Mouse (Mus musculus) left cerebral cortex, adult 2 months (tissue): ENCODE measurements around the gene Cdh1. TPM values are rescaled to one million over a fixed set of nuclear protein-coding genes. Genes with fewer than 3 reads are reported as not detected.

Experiments
- DNase-seq, 2 experiments: peaks; one replicate each; pipeline ENCODE4 v3.0.0; 2021 to 2022; ENCODE audit warnings: low spot score in 2 of 2, mixed read lengths in 1 of 2; ENCODE audit errors: extremely low spot score in 1 of 2
- H3K27ac ChIP-seq: fragments of 200-600 bp; 2 replicates; pipeline ENCODE4 v1.8.1; 2022
- H3K4me3 ChIP-seq: fragments of 200-600 bp; 2 replicates; pipeline ENCODE4 v1.8.1; 2022
- CTCF ChIP-seq: fragments of 200-600 bp; IDR thresholded peaks from 2 replicates; pipeline ENCODE4 v1.8.1; 2022; ENCODE audit warnings: antibody characterized with exemption, mild to moderate bottlenecking, moderate library complexity
- intact Hi-C: fragments of 180-260 bp; cut with DNase I; formaldehyde crosslinking; loops from one replicate; pipeline ENCODE4 v1.15.1; 2025
- total RNA-seq, 2 experiments: library from RNA; stranded (reverse); gene quantifications; 2 replicates each; pipeline ENCODE4 v1.2.3; 2021

The Cdh1 gene
- total RNA-seq, 2 experiments from 2014 or later: 1.3 to 2.2 TPM

- intact Hi-C loops: no loop called here
- DNase-seq: no peak
- no peak overlapping the region for H3K4me3 ChIP-seq
- TF ChIP-seq CTCF: peak; percentile 66
- no peak overlapping the region for H3K27ac ChIP-seq
Measured at GRCm38 (mm10) chr8:106687479-106687878, 84.3 kb downstream of the Cdh1 start.

GRCm38 (mm10) chr8:106697748-106698248, 94.6 kb downstream of the Cdh1 start:
- intact Hi-C loops: loop anchor here (5.0 kb wide), 2 partner anchors 190 to 305 kb away; no protein-coding TSS in a partner anchor
- no peak for TF ChIP-seq CTCF
- no peak for DNase-seq
- H3K4me3 ChIP-seq: no peak overlapping the region
- H3K27ac ChIP-seq: no peak overlapping the region

GRCm38 (mm10) chr8:106699588-106699987, 96.4 kb downstream of the Cdh1 start:
- DNase-seq: peak; percentile 44 to 76
- TF ChIP-seq CTCF: peak; percentile 76
- no peak overlapping the region for H3K4me3 ChIP-seq
- intact Hi-C loops: loop anchor here (5.0 kb wide), 2 partner anchors 188 to 303 kb away; no protein-coding TSS in a partner anchor
- H3K27ac ChIP-seq: no peak overlapping the region

GRCm38 (mm10) chr8:106700131-106700530, 97.0 kb downstream of the Cdh1 start:
- intact Hi-C loops: no loop called here
- no peak for TF ChIP-seq CTCF
- no peak overlapping the region for H3K27ac ChIP-seq
- no peak overlapping the region for H3K4me3 ChIP-seq
- no peak for DNase-seq

- Histone ChIP-seq H3K4me3 (no peak overlapping the region), H3K27ac (no peak overlapping the region)
- no peak for TF ChIP-seq CTCF
- intact Hi-C loops: no loop called here
- no peak for DNase-seq
Measured at GRCm38 (mm10) chr8:106701360-106701759, 98.2 kb downstream of the Cdh1 start.

- Histone ChIP-seq H3K4me3 (no peak overlapping the region), H3K27ac (no peak overlapping the region)
- no peak for TF ChIP-seq CTCF
- no peak for DNase-seq
- intact Hi-C loops: no loop called here
Measured at GRCm38 (mm10) chr8:106704199-106704900, 101.2 kb downstream of the Cdh1 start.

GRCm38 (mm10) chr8:106704901-106705321, 101.8 kb downstream of the Cdh1 start:
- no peak for TF ChIP-seq CTCF
- intact Hi-C loops: no loop called here
- peak in 1 of 2 experiments; percentile 17 for DNase-seq

GRCm38 (mm10) chr8:106706194-106706593, 103.0 kb downstream of the Cdh1 start:
- no peak for TF ChIP-seq CTCF
- DNase-seq: no peak
- Histone ChIP-seq H3K4me3 (no peak overlapping the region), H3K27ac (no peak overlapping the region)
- intact Hi-C loops: no loop called here

More at GRCm38 (mm10) chr8:106704901-106705321, 101.8 kb downstream of the Cdh1 start:
- Histone ChIP-seq H3K27ac (no peak overlapping the region), H3K4me3 (no peak overlapping the region)

GRCm38 (mm10) chr8:106710002-106710401, 106.9 kb downstream of the Cdh1 start:
- DNase-seq: no peak
- intact Hi-C loops: no loop called here

GRCm38 (mm10) chr8:106712487-106712886, 109.3 kb downstream of the Cdh1 start:
- intact Hi-C loops: no loop called here
- no peak for TF ChIP-seq CTCF
- H3K4me3 ChIP-seq: no peak overlapping the region
- DNase-seq: no peak
- H3K27ac ChIP-seq: no peak overlapping the region

More at GRCm38 (mm10) chr8:106710002-106710401, 106.9 kb downstream of the Cdh1 start:
- H3K27ac ChIP-seq: no peak overlapping the region
- no peak overlapping the region for H3K4me3 ChIP-seq
- no peak for TF ChIP-seq CTCF

GRCm38 (mm10) chr8:106714297-106714696, 111.1 kb downstream of the Cdh1 start:
- TF ChIP-seq CTCF: no peak
- DNase-seq: no peak
- H3K27ac ChIP-seq: no peak overlapping the region
- no peak overlapping the region for H3K4me3 ChIP-seq
- intact Hi-C loops: no loop called here

- TF ChIP-seq CTCF: peak; percentile 90
- peak overlapping the region; percentile 51; the same call in 1 of the 2 replicates for H3K27ac ChIP-seq
- intact Hi-C loops: loop anchor here (1.0 to 5.0 kb wide), 3 partner anchors 154 to 284 kb away; partner anchors contain the start of gene Has3
- peak overlapping the region; percentile 37 for H3K4me3 ChIP-seq
- DNase-seq: peak; percentile 76 to 79
Measured at GRCm38 (mm10) chr8:106718091-106718500, 114.9 kb downstream of the Cdh1 start.

Other genes with a start within 250 kb of the Cdh1 start
- 10 to 100 TPM; 11.1 to 11.8 TPM for gene Zfp90, start 188.0 kb upstream of the Cdh1 start, total RNA-seq
- gene 6030452D12Rik, start 102.8 kb upstream of the Cdh1 start, total RNA-seq: not detected
- under 1 TPM; 0.33 to 0.45 TPM for gene Cdh3, start 92.5 kb upstream of the Cdh1 start, total RNA-seq
- 10 to 100 TPM; 76.6 to 90.7 TPM for gene Gm10073, start 29.9 kb upstream of the Cdh1 start, total RNA-seq
- gene Tango6, start 79.7 kb downstream of the Cdh1 start, total RNA-seq: 1 to 10 TPM; 6.5 to 6.9 TPM